Mouse (Mus musculus) C2C12 (cell line): Measurements from ENCODE around the gene Pdgfc.

Experiments used
- CEBPB ChIP-seq: IDR thresholded peaks from one replicate; pipeline ENCODE4 v1.6.1; 2011; ENCODE audit warnings: low read depth, mild to moderate bottlenecking, control low read depth, moderate library complexity
- CTCF ChIP-seq: IDR thresholded peaks from one replicate; pipeline ENCODE4 v1.5.1; 2011; ENCODE audit not compliant: control insufficient read depth, insufficient read depth, insufficient read length
- FOSL1 ChIP-seq: IDR thresholded peaks from one replicate; pipeline ENCODE4 v1.8.0; 2011; ENCODE audit warnings: mild to moderate bottlenecking, low read length; ENCODE audit not compliant: poor library complexity, insufficient read depth, severe bottlenecking
- MAX ChIP-seq: IDR thresholded peaks from one replicate; pipeline ENCODE4 v1.6.1; 2011; ENCODE audit warnings: mild to moderate bottlenecking, control low read depth
- MYOD1 ChIP-seq: IDR thresholded peaks from one replicate; pipeline ENCODE4 v1.6.1; 2011; ENCODE audit warnings: low read depth; ENCODE audit not compliant: control insufficient read depth, insufficient read length
- MYOG ChIP-seq: IDR thresholded peaks from one replicate; pipeline ENCODE4 v1.6.1; 2011; ENCODE audit not compliant: control insufficient read depth, insufficient read length; ENCODE audit errors: extremely low read depth
- USF1 ChIP-seq: IDR thresholded peaks from one replicate; pipeline ENCODE4 v1.6.1; 2011; ENCODE audit warnings: low read depth, mild to moderate bottlenecking, control low read depth, moderate library complexity

- no peak for TF ChIP-seq CTCF
- TF ChIP-seq USF1: no peak
- TF ChIP-seq MYOD1: no peak
- no peak for TF ChIP-seq MYOG
- no peak for TF ChIP-seq MAX
- no peak for TF ChIP-seq FOSL1
- no peak for TF ChIP-seq CEBPB
These were observed 161.4 kb downstream of the Pdgfc start for GRCm38 (mm10) chr3:81197644-81198043.
